Mouse (Mus musculus) mouse trophoblast stem cell (cell line): Measurements from ENCODE around the gene Mecom.

ENCODE experiments used
- in situ Hi-C, 2 experiments: fragments of 300-500 bp; cut with MseI, MboI; formaldehyde crosslinking; loops; 2 replicates in 1 of 2; 3 replicates in 1 of 2; pipeline ENCODE4 v1.15.1; 2025

The Mecom gene

GRCm38 (mm10) chr3:30207886-30208285, 339.9 kb downstream of the Mecom start:
- in situ Hi-C loops: no loop called here

- in situ Hi-C loops: no loop called here
Observed at GRCm38 (mm10) chr3:30207431-30207830, 340.4 kb downstream of the Mecom start.

- in situ Hi-C loops: no loop called here
Observed at GRCm38 (mm10) chr3:30206123-30206522, 341.7 kb downstream of the Mecom start.

DNA sequence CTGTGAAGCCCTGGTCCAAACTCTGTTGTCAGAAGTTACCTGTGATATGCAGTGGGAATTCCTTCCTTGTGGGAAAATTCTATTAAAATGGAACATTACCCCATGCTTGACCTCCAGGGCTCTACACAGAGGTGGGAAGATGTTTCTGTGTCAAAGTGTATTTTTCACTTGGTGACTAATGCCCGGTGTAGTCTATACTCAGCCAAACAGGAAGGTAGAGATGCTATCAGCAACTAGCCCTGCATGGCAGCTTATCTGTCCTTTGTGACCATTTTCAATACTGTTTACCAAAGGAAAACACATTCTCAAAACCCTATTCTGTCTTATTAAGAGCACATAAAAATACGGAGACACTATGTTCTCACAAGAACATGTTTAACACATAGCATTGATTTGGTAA, 344.0 kb downstream of the Mecom start:
- in situ Hi-C loops: no loop called here

DNA sequence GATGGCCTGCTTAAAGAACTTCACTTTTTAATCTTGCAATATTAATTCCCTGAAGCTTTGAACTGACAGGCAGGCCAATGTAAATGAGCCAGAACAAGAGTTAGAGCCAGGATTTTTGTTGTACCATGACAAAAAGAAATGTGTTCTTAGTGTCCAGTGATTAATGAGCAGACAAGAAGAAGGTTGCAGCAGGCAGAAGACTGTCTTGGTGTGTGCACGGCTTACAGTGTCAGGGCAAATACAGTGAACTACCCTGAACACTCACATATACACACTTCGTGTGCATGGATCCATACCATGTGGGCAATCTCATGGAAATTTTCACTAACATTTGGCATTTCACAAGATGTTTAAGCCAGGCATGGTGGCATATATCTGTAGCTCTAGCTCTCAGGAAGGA, 349.0 kb downstream of the Mecom start:
- in situ Hi-C loops: no loop called here

- in situ Hi-C loops: no loop called here
Observed at GRCm38 (mm10) chr3:30198227-30198626, 349.6 kb downstream of the Mecom start.

DNA sequence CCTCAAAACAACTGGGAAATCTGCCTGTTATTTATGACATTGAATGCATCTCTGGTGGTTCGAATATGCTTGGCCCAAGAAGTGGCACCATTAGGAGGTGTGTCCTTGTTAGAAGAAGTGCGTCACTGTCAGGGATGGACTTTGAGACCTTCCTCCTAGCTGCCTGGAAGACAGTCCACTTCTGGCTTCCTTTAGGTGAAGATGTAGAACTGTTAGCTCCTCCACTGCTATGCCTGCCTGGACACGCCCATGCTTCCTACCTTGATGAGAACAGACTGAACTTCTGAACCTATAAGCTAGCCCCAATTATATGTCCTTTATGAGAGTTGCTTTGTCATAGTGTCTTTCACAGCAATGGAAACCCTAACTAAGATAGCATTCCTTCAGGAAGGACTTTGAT, 352.6 kb downstream of the Mecom start:
- in situ Hi-C loops: no loop called here

DNA sequence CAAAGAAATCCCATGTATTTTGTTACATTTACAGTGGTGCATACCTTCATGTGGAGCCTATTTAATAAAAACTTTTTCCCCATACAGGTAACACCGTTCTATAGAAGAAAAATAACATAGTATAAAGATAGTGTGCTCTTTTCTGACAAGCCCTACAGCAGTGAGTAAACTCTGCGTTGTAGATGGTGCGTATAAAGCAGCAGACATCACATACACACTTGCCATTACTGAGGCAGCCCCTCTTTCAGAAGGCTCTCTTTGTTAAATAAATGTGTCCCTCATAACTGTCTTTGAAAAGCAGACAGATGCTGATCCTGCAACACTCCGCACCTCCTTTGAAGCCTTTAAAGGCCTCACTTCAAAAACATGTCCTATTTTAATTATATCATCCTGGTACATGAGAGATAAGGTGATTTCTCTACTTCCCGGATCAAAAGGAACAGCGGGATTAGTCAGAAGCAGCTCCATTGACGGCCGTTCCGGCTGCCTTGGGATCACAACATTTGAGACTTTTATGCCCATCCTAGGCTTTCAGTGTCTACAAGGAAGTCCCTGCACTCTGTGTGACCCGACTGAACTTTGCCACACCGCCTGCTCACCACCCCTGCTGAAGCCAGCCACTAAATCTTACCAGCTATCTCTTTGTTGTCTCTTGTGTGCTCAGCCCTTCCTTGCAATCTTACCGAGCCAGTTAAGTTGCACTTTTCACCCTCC, 355.4 kb downstream of the Mecom start:
- in situ Hi-C loops: no loop called here

DNA sequence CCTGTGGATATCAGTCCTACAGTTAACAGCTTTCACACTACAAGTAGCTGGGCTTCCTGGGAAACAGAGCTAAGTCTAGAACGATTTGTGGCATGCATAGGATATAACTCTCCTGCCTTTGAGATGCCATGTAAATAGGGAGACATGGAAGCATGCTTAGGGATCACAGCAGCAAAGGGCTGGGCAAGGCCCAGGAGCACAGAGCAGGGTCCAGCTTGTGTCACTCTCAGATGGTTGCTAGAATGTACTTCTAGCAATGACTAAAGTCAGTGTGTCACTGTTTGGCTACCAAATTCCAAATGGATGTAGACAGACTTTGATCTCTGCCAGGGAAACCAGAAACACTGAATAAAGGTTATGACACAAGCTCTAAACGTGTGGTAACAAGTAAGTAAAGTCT, 358.5 kb downstream of the Mecom start:
- in situ Hi-C loops: no loop called here

DNA sequence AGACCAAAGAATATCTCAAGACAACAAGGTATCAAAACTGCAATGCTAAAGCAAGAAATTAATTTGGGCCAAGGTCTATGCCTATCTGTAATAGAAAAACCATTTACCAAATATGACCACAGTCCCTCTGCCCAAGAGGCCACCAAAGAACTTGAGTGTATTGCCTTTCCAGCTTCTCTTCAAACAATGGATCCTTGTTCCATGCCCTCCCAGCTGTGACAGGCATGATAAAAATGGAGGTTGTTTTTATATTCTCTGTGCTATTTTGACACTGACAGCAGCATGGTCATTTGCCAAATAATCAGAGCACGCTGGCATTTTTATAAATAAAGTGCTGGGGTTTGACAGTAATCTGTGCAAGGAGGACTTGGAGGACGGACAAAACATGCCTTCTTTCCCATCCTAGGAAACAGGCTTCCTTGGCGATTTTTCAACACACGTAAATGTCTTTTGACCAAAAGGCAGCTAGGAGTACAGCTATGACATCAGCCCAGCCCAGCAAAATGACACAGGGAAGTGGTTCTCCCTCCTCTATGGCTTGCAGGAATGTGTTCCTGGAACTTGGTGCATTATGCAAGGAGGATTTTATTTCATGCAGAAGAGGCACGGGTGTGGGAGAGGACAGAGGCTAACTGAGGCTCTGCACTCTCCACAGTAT, 359.9 kb downstream of the Mecom start:
- in situ Hi-C loops: no loop called here

DNA sequence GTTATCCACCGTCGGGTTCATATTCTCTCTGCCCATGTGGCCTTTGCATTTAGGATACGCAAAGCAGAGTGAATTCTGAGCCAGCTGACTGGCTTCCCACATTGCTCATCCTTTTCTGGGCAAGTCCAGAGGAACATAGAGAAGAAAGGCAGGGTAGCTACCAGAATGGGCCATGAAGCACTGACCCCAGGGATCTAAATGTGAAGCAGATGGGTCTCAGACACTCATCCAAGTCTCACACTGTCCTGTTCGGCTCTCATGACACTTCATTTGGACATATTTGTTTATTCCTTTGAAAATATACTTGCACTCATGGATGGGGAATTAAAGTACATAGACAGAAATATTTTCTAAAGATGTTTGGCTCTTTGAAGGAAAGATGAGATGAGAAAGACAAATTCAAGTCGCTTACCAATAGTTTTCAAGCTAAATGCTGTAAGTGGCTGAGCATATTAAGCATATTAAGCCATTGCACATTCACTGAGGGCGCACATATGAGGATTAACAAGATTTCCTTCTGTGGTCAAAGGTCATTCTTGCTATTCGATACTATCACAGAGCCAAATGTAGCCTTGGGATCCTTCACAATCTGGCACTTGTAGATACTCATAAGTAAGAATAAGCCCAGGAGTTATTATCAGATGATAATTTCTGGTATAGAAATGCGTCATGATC, 365.9 kb downstream of the Mecom start:
- in situ Hi-C loops: no loop called here

DNA sequence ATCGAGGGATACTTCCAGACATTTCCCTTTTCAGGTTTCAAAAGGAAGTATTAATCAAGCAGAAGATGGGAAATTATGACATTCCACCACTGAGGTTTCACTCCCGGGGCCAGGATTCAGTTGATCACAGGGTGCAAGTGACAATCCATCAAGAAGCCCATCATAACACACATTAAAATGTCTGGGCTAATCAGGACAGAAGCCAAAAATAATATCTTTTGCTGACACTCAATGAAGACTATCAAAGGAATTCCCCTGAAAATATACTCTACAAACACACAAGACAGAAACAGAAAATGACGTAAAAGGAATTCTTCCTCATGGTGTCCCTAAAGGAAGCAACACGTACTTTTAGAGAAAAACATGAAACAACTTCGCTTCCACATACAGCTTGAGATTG, 371.2 kb downstream of the Mecom start:
- in situ Hi-C loops: no loop called here

- in situ Hi-C loops: no loop called here
Observed at GRCm38 (mm10) chr3:30173812-30174211, 374.0 kb downstream of the Mecom start.

DNA sequence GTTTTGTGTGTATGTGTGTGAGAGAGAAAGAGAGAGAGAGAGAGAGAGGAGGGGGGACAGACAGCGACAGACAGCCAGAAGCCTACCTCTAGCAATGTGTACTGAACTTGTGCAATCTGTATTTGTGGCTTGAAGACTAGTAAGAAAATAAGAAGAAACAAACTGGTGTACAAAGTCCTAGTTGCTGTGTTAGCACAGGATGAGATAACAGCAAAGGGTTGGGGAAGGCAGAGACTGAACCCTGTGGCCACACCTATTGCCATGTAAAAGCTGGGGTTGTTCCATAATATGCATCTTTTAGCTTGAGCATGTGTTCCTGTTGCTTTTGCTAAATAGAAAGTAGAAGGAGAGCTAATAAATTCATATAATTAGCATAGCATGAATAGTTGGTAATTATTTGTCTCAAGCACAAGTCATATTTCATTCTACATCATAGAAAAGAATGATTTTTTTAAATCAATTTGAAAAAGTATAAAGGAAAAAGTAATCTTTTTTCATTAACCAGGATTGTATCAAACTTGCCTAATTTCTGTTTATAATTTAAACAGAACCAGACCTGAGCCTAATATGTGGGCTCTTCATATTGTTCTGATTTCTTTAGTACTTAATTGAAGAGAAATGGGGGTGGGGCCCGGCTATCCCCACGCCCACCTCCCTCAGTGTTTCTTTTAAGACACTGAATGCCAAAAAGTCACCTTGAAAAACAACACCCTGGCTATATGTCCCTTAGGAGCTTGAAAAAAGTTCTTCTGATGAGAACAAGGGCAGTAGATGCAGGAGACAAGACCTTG, 379.2 kb downstream of the Mecom start:
- in situ Hi-C loops: loop anchor here in 1 of 2 experiments (10.0 kb wide), 1 partner anchor 154 kb away; no protein-coding TSS in a partner anchor

DNA sequence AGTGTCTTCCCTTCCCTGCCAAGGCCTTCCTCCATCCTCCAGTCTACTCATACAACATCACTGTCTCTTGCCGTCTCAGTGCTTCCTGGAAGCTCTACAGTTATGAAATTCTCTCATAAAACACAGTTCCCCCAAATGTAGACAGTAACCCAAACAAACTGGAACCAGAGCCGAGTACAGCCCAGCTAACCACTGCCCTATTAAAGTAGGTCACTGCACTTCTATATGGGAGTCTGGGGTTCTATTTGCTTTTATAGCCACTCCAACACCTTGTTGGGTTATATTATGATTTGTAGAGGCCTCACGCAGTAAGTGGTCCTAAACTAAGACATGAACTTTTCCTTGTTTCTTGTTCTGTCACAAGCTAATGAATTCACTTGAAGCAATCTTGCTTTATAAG, 380.8 kb downstream of the Mecom start:
- in situ Hi-C loops: loop anchor here in 1 of 2 experiments (10.0 kb wide), 1 partner anchor 152 kb away; no protein-coding TSS in a partner anchor

DNA sequence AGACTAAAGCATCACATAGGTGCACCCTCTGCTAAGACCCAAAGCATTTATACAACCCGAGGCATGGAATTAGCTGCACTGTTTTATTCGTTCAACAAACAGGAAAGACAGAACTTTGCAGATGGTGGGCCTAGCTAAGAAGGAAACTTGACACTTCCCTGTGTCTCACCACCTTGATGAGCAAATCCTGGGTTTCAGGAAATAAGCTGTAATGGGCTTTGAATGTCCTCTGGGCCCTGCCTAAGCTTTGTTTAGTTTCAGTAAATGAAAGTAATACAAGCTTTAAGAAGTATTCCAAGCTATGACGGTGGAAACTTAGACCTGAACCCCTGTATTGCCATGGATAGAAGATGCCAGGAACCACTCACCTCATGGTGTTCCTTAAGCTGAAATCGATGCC, 383.0 kb downstream of the Mecom start:
- in situ Hi-C loops: loop anchor here in 1 of 2 experiments (10.0 kb wide), 1 partner anchor 150 kb away; no protein-coding TSS in a partner anchor

GRCm38 (mm10) chr3:30163390-30163789, 384.4 kb downstream of the Mecom start:
- in situ Hi-C loops: loop anchor here in 1 of 2 experiments (10.0 kb wide), 1 partner anchor 149 kb away; no protein-coding TSS in a partner anchor

- in situ Hi-C loops: loop anchor here in 1 of 2 experiments (10.0 kb wide), 1 partner anchor 146 kb away; no protein-coding TSS in a partner anchor
Observed at GRCm38 (mm10) chr3:30160961-30161670, 386.7 kb downstream of the Mecom start.

GRCm38 (mm10) chr3:30160346-30160745, 387.5 kb downstream of the Mecom start:
- in situ Hi-C loops: loop anchor here in 1 of 2 experiments (10.0 kb wide), 1 partner anchor 146 kb away; no protein-coding TSS in a partner anchor

DNA sequence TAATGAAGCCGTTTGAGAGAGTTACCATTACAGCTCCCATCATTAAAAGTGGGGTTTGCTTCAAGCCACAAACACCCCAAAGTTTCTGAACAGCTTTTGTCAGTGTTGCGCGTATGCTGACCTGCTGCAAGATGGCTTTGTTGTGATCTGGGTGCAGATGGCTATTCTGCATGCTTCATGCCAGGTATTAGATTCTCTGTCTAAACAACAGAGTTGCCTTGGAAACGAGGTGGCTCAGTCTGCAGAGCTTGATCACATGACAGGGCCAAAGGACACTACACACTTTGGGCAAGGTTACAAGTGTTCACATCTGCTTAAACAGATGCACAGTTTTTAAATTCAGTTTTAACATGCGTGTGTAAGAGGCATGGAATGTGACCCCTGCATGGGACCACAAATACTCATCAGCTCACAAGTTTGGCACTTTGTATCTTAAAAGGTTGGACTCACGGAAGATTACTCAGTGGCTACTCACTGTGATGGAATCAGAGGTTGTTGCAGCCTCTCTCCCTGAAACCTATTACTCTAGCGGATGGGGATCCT, 390.6 kb downstream of the Mecom start:
- in situ Hi-C loops: no loop called here

GRCm38 (mm10) chr3:30154390-30154789, 393.4 kb downstream of the Mecom start:
- in situ Hi-C loops: no loop called here
